Mouse (Mus musculus): ENCODE data around the gene Xrn1. TPM values are rescaled to one million over a fixed set of nuclear protein-coding genes. Genes with fewer than 3 reads are reported as not detected.
"Not testable (repeated sequence)": the region's sequence is repeated elsewhere in the genome, so short reads cannot be mapped to it uniquely, and the experiment has no call there.

Xrn1 gene
- total RNA-seq, 2 experiments from 2014 or later, result 27.8 to 31.7 TPM

DNA sequence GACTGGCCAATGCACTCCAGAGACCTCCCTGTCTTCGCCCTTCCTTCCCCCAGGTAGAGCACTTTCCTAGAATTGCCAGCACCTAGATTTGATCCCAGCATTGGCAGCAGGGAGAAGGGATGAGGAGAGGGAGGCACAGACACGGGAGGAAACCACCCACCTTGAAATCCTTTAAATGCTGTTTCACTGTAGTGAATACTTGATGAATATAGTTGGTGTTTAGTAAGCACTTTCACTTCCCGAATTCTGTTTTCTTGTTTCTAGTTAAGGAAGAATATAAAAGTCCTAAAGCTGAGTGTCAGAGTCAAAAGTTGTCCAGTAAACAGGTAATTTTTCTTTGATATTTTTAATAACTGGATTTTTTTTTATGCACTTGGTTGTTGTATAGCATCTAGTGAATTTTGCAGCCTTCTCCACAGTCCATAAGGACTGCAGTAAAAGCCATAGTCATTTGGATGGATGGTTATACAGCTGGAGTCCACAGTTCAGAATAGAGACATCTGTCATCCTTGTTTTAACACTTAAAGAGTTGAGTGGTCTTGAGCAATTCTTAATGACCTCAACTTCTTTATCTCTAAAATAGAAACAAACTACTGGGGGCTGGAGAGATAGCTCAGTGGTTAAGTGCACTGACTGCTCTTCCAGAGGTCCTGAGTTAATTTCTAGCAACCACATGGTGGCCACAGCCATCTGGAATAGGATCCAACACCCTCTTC is 81.0 kb downstream of the Xrn1 start:
- intact Hi-C loops (cut with DNase I), result no loop called here
- no peak for DNase-seq (ENCODE audit: extremely low spot score in 1 of 2, low spot score in 2 of 2)

DNA sequence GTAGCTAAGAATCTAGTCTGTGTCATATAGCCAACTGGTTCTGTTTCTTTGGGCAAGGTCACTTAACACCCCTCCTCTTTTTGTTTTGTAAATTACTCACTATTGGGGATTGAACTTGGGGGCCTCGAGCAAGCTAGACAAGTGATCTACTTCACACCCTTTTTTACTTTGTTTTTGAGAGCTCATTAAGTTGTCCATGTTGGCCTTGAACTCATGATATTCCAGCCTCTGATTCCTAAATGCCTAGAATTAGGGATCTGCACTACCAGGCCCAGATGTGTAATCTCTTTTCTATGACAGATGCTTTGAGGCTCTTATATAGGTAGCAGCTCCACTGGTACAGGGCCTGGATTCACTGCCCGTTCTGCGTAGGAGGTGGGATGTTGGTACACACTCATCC is 89.7 kb downstream of the Xrn1 start:
- intact Hi-C loops (cut with DNase I), result loop anchor here (5.0 kb wide), 1 partner anchor 57 kb away; no protein-coding TSS in a partner anchor
- no peak for DNase-seq (ENCODE audit: extremely low spot score in 1 of 2, low spot score in 2 of 2)

DNA sequence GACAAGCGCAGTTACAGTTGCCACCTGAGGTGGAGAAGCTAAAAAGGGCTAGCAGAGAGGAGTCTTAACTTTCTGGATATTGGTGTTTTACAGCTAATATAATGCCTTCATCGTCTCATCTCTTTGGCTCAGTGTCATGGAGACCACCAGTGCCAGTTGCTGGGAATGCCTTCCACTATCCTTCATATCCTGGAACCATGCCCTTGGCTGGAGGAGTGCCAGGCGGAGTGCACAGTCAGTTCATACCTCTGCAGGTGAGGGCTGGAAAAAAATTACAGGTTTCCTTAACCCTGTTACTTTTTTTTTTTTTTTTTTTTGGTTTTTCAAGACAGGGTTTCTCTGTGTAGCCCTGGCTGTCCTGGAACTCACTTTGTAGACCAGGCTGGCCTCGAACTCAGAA is 96.9 kb downstream of the Xrn1 start:
- intact Hi-C loops (cut with DNase I), result no loop called here
- peak in 1 of 2 experiments; percentile 33 for DNase-seq (ENCODE audit: extremely low spot score in 1 of 2, low spot score in 2 of 2)

DNA sequence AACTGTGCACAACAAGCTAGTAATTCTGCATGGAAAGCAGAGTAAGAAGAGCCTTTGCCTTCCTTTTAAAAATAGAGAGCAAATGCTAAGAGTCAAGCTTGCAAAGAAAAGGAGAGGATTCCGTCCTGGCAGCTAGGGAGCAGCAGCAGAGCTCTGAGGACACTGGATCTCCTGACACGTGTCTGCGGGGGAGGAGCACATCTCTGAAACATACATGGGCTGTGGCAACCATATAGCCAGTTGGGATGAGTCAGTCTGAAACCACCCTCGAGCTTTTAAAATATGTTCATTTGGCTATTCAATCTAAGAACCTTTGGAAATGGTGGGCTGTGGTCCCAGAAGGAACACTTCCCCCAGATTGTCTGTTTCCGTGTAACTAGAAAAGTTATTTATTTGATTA is 100.3 kb downstream of the Xrn1 start:
- intact Hi-C loops (cut with DNase I), result no loop called here
- DNase-seq (ENCODE audit: extremely low spot score in 1 of 2, low spot score in 2 of 2), result peak in 1 of 2 experiments; percentile 23

DNA sequence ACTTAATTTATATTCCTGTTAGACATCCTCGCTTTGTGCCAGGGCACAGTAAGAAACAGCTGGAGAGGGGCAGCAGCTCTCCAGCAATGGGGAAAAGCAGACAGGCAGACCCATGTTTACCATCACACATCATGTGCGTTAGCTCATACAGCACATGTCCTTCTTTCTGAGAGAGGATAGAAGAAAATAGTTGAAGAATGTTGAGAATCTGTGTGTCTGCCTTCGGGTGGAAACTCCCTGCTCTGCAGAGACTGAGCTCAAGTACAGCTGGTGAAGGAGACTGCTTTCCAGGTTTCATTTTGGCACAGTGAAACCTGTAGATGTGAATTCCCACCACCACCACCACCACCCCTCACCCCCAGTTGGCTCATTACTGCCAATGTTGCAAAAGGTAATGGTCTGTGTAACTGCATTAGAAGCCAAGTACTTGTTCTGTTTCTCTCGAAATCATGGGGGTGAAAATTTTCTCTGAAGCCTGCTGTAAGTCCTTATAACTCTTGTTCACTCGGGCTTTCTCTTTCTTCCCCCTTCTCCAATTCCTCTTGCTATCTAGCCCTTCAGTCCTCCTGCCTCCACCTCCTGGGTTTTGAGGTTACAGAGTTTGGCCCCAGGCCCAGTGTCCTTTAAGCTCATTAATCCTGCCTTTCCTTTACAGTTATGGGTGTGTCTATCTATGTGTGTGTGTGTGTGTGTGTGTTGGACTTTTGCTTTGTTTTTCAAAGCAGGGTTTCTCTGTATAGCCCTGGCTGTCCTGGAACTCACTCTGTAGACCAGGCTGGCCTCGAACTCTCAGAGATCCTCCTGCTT is 102.1 kb downstream of the Xrn1 start:
- intact Hi-C loops (cut with DNase I), result no loop called here
- DNase-seq (ENCODE audit: extremely low spot score in 1 of 2, low spot score in 2 of 2), result no peak

DNA sequence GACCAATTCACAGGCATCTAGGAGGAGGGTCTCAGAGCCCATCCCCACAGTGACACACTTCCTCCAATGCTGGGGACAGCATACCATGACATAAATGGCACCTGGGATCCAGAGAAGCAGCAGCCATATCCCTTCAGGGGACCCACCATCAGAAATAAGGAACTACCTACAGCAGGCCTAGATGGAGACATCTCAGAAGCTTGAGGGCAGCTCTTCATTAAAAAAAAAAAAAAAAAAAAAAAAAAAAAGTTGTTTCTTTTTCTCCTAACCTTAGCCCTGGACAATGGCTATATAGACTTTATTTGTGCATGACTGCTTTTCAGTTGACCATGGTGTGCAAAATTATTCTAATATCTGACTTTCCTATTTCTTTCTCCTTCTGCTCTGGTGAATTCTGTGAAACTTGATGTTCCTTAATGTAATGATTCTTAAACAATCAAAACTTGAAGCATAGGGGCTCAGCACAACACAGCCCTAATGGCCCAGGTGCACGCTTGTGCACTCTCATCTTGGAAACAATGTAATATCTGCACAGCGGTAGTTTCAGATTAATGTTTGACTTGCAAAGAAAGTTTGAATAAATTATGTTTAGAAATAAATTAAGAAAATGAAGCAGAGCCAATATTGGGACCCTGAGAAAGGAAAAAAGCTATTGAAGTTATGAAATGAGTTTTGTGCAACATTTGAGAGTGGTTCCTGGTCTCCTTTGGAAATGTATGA is 108.7 kb downstream of the Xrn1 start:
- intact Hi-C loops (cut with DNase I), result no loop called here
- DNase-seq (ENCODE audit: extremely low spot score in 1 of 2, low spot score in 2 of 2), result no peak

DNA sequence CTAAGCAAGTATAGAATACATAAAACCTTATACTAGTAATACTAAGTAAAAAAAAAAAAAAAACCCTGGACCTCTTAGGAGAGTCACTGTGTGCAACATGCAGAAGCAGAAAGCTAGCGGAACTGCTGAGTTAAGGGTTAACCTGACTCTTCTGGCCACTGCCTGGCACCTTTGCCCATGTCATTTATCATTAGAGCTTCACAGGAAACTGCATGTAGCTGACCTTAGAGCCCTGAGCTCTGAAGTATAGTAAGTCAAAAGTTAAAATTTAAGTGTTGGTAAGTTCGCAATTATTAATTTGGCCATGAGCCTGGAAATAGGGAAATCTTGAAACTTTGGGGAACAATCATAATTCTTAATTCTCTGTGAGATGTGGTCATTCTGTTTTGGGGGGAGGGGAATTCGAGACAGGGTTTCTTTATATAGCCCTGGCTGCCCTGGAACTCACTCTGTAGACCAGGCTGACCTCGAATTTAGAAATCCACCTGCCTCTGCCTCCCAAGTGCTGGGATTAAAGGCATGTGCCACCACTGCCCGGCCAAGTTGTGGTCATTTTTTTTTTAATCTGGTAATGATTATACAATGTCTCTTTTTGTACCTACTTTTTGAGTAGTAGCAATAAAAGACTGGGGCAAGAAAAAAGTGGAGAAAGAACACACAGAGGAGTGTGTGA is 109.4 kb downstream of the Xrn1 start:
- intact Hi-C loops (cut with DNase I), result no loop called here
- DNase-seq (ENCODE audit: extremely low spot score in 1 of 2, low spot score in 2 of 2), result no peak

DNA sequence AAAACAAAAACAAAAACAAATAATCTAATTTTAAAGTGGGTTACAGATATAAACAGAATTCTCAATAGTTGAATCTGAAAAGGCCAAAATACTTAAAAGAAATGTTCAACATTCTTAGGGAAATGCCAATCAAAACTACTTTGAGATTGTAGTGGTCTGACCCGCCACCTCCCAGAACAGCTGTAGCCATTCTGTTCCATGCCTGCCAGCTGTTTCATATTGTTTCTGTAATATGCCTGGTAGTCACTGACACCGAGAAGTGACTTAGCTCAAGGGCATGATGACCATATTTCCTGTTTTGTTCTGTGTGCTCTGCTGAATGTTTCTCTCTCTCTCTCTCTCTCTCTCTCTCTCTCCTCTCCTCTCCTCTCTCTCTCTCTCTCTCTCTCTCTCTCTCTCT is 112.9 kb downstream of the Xrn1 start:
- DNase-seq (ENCODE audit: extremely low spot score in 1 of 2, low spot score in 2 of 2), result no peak
- intact Hi-C loops (cut with DNase I), result no loop called here

DNA sequence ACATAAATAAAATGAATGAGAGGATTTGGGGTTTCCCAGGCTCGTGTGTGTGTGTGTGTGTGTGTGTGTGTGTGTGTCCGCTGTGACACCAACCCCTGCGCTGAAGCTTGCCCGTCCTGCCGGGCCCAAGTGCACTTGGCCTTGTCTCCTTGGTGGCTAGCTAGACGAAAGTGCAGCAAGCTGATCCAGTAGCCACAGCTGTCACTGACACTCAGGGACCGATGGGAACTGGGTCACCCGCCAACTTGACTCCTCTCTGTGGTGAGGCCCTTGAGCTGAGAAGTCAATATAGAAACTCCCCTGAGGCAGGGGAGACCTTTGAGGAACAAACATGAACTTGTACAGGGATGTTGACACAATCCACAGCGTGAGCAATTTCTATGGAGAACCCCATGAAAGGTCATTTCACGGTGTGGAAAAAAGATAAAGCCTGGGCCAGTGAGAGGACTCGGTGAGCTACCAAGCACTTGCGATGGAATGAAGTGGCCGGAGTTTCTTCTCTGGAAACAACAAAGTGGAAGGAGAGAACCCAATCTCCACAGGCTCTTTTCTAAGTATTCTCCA is 124.3 kb downstream of the Xrn1 start:
- intact Hi-C loops (cut with DNase I), result no loop called here
- DNase-seq (ENCODE audit: extremely low spot score in 1 of 2, low spot score in 2 of 2), result no peak

DNA sequence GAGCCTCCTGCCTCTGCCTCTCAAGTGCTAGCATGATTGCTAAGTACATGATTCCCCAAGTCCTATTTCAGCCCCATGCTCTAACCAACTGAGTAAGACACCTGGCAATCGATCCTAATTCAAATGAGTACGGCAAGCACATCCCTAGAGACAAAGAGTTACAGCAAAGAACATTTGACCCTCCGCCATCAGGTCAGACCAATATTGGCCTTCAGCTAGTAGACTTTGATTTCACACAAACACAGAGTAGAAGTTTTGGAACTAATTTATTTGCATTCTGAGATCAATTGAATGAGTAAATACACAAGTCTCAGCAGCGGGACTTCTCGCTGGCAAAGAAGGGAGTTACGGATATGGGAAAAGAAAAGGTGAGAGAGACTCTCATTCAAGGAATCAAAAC is 130.7 kb downstream of the Xrn1 start:
- intact Hi-C loops (cut with DNase I), result no loop called here

DNA sequence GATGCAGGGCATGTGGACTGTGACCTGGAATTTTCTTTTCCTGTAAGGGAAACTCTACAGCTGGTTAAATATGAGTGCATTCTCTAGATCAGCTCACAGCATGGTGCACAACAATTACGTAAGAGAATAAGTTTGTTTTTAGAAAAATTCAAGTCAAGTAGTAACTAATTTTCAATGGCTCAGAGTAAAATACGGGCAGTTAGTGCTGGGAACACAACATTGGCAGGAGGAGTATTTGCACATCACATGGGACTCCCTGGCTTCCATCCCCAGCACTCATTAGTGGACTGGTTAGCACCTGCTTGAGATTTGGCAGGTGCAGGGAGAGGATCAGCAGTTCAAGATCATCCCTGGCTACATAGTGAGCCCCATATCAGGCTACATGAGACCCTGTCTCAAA is 133.1 kb downstream of the Xrn1 start:
- intact Hi-C loops (cut with DNase I), result no loop called here
- DNase-seq (ENCODE audit: extremely low spot score in 1 of 2, low spot score in 2 of 2), result no peak

More for the DNA sequence above, 130.7 kb downstream of the Xrn1 start:
- DNase-seq (ENCODE audit: extremely low spot score in 1 of 2, low spot score in 2 of 2), result no peak

DNA sequence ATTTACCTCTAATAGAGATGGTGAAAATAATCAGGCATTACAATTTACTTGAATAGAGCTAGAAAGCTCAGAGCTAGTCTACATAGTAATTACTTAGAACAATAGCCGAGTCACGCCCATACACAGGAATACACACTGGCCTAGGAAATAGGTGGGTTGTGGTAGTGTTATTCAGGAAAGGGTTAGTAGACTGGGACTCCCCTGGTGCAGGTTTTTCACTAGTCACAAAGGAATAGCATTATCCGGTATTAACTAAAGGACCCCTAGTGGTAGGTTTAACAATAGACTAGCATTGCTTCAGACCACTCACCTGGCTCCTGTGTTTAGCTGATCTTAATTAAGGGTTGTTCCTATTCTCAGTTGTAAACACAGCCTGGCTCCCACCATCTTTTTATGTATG is 133.9 kb downstream of the Xrn1 start:
- DNase-seq (ENCODE audit: extremely low spot score in 1 of 2, low spot score in 2 of 2); intact Hi-C loops (cut with DNase I): not testable (repeated sequence)

DNA sequence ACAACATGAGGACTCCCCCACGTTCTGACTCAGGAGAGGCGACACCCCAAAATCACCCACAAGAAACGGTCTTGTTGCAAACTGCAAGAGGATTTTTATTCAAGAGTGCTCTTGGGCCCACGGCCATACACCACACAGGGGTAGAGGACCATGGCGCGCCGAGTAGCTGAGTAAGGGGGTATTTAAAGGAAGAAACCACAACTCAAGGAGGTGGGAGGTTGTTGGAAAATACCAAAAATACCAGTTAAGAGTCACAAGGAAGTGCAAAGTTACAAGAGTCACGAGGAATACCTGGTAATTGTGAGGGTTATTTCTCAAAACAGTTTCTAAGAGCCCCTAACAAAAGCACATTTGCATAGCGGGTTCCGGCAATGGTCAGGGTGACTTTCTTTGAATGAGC is 138.1 kb downstream of the Xrn1 start:
- intact Hi-C loops (cut with DNase I), result not testable (repeated sequence)

DNA sequence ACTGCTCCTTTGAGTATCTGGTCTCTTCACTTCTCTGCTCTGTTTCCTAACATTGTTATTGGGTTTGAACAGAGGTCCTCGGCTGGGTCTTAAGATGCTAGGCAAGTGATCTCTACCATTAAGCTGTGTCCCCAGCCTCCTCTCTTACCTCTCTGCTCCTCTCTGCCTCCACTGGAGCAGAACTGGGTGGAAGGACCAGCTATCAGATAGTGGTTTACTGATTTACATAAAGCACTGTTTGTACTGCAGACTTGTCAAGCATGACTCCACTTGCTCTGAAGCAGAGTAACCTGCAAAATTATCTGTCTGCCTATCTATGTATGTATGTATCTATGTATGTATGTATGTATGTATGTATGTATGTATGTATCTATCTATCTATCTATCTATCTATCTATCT is 138.7 kb downstream of the Xrn1 start:
- no peak for DNase-seq (ENCODE audit: extremely low spot score in 1 of 2, low spot score in 2 of 2)
- intact Hi-C loops (cut with DNase I), result no loop called here

More for the DNA sequence above, 138.1 kb downstream of the Xrn1 start:
- not testable (repeated sequence) for DNase-seq (ENCODE audit: extremely low spot score in 1 of 2, low spot score in 2 of 2)

DNA sequence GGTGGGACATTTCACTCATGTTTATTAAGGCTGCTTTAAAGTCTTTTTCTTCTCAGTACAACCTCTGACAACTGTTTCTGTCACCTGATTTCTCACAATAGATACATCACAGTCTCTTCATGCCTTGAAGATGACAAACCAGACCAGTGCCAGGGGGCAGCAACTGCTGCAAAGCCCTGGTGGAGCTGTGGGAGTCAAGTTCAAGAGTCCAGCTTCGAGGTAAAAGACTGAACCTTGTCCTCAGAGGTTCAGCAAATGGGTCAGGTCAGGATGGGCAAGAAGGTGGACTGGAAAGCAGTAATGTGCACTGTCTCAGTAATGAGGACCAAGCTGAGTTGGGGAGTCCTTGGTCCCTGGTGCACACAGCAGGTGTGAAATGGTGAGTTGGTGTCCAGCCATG is 139.8 kb downstream of the Xrn1 start:
- DNase-seq (ENCODE audit: extremely low spot score in 1 of 2, low spot score in 2 of 2), result no peak

DNA sequence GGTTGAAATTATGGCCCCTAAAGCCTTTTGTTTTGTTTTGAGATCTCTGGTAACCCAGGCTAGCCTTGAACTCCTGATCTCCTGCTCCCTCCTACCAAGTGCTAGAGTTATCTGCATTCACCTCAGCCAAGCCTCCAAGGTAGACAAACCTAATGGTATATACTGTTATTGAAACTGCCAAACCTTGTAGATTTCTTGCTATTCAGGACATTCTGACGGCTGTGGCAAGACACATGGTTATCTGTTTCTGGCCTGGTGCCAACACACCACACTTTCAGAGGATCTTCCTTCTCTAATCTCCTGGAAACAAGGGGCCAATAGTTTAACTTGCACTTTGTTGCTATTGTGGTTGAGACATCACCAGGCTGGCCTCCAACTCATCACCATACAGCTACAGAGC is 140.6 kb downstream of the Xrn1 start:
- DNase-seq (ENCODE audit: extremely low spot score in 1 of 2, low spot score in 2 of 2), result no peak
- intact Hi-C loops (cut with DNase I), result no loop called here

More for the DNA sequence above, 139.8 kb downstream of the Xrn1 start:
- intact Hi-C loops (cut with DNase I), result no loop called here

DNA sequence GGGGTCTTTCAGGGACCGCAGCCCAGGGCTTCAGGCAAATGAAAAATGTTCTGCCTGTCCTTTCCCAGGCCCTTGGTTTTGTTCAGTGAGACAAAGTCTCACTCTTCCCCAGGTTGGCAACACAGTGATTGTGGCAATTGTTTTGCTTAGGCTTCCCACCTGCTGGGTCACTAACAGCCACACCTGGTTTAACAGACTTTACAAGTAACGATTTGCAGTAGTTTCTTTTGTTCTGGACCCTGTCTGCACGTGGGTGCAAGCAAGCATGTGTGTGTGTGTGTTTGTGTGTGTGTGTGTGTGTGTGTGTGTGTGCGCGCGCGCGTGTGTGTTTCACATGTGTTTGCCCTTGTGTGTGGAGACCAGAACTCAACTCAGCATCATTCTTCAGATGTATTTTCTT is 148.3 kb downstream of the Xrn1 start:
- intact Hi-C loops (cut with DNase I), result no loop called here
- no peak for DNase-seq (ENCODE audit: extremely low spot score in 1 of 2, low spot score in 2 of 2)
